Mouse (Mus musculus) C2C12 (cell line): ENCODE data around the gene Tgds. TPM values are rescaled to one million over a fixed set of nuclear protein-coding genes. Genes with fewer than 3 reads are reported as not detected.

Source experiments
- H3K27me3 ChIP-seq: one replicate; pipeline ENCODE4 v1.6.1; 2011; ENCODE audit not compliant: control insufficient read depth, insufficient read depth, insufficient read length
- H3K36me3 ChIP-seq: one replicate; pipeline ENCODE4 v1.6.1; 2011; ENCODE audit not compliant: control insufficient read depth, insufficient read depth
- H3K4me3 ChIP-seq: one replicate; pipeline ENCODE4 v1.5.1; 2011; ENCODE audit warnings: mild to moderate bottlenecking, control low read depth; ENCODE audit not compliant: poor library complexity, insufficient read depth, severe bottlenecking
- H3K79me2 ChIP-seq: one replicate; pipeline ENCODE4 v1.6.1; 2011; ENCODE audit not compliant: control insufficient read depth, insufficient read depth
- H3K79me3 ChIP-seq: one replicate; pipeline ENCODE4 v1.6.1; 2011; ENCODE audit warnings: low read depth, control low read depth
- H3ac ChIP-seq: one replicate; pipeline ENCODE3; 2011; ENCODE audit warnings: low read depth; ENCODE audit not compliant: control insufficient read depth, insufficient read length
- CEBPB ChIP-seq: IDR thresholded peaks from one replicate; pipeline ENCODE4 v1.6.1; 2011; ENCODE audit warnings: low read depth, mild to moderate bottlenecking, control low read depth, moderate library complexity
- CTCF ChIP-seq: IDR thresholded peaks from one replicate; pipeline ENCODE4 v1.5.1; 2011; ENCODE audit not compliant: control insufficient read depth, insufficient read depth, insufficient read length
- FOSL1 ChIP-seq: IDR thresholded peaks from one replicate; pipeline ENCODE4 v1.8.0; 2011; ENCODE audit warnings: mild to moderate bottlenecking, low read length; ENCODE audit not compliant: poor library complexity, insufficient read depth, severe bottlenecking
- MAX ChIP-seq: IDR thresholded peaks from one replicate; pipeline ENCODE4 v1.6.1; 2011; ENCODE audit warnings: mild to moderate bottlenecking, control low read depth
- MYOD1 ChIP-seq: IDR thresholded peaks from one replicate; pipeline ENCODE4 v1.6.1; 2011; ENCODE audit warnings: low read depth; ENCODE audit not compliant: control insufficient read depth, insufficient read length
- MYOG ChIP-seq: IDR thresholded peaks from one replicate; pipeline ENCODE4 v1.6.1; 2011; ENCODE audit not compliant: control insufficient read depth, insufficient read length; ENCODE audit errors: extremely low read depth
- USF1 ChIP-seq: IDR thresholded peaks from one replicate; pipeline ENCODE4 v1.6.1; 2011; ENCODE audit warnings: low read depth, mild to moderate bottlenecking, control low read depth, moderate library complexity
- polyA plus RNA-seq: library from polyadenylated mRNA; unstranded; fragments of >200 nt; fragmentation: generic; extraction: Trizol; gene quantifications from one replicate; pipeline ENCODE4 v1.2.1, GENCODE M21; 2012; ENCODE audit warnings: missing spikeins

Gene Tgds
- polyA plus RNA-seq, 1 experiment, result 13.7 TPM

- Histone ChIP-seq H3K4me3 (no peak overlapping the region), H3K79me3 (no peaks in the 10 kb centered on the region), H3ac (no peak overlapping the region), H3K27me3 (no peaks in the 10 kb centered on the region), H3K79me2 (no peaks in the 10 kb centered on the region), H3K36me3 (no peaks in the 10 kb centered on the region)
- TF ChIP-seq CTCF (no peak), FOSL1 (no peak)
Measured at GRCm38 (mm10) chr14:118175071-118175693, 42.6 kb upstream of the Tgds start.

GRCm38 (mm10) chr14:118173590-118174203, 41.1 kb upstream of the Tgds start:
- H3K4me3 ChIP-seq, result no peak overlapping the region
- no peaks in the 10 kb centered on the region for H3K79me2 ChIP-seq
- H3K79me3 ChIP-seq, result no peaks in the 10 kb centered on the region
- no peak overlapping the region for H3ac ChIP-seq
- TF ChIP-seq MYOD1, result no peak
- TF ChIP-seq CTCF, result no peak
- H3K27me3 ChIP-seq, result no peaks in the 10 kb centered on the region
- peaks cover 6% of the 10 kb centered on the region for H3K36me3 ChIP-seq

- no peak overlapping the region for H3K4me3 ChIP-seq
- no peaks in the 10 kb centered on the region for H3K79me2 ChIP-seq
- H3ac ChIP-seq, result no peak overlapping the region
- no peaks in the 10 kb centered on the region for H3K27me3 ChIP-seq
- H3K36me3 ChIP-seq, result peaks cover 10% of the 10 kb centered on the region
- TF ChIP-seq CEBPB (no peak), USF1 (no peak), FOSL1 (no peak), MYOD1 (no peak), CTCF (no peak), MYOG (no peak)
- H3K79me3 ChIP-seq, result no peaks in the 10 kb centered on the region
Measured at GRCm38 (mm10) chr14:118168776-118169175, 36.2 kb upstream of the Tgds start.

- TF ChIP-seq MYOG, result no peak
- TF ChIP-seq CEBPB, result no peak
- no peak for TF ChIP-seq MYOD1
- no peak for TF ChIP-seq CTCF
- TF ChIP-seq MAX, result no peak
- no peak for TF ChIP-seq FOSL1
- no peak for TF ChIP-seq USF1
- Histone ChIP-seq H3K4me3 (no peak overlapping the region), H3K79me2 (no peaks in the 10 kb centered on the region), H3K27me3 (no peaks in the 10 kb centered on the region), H3ac (no peak overlapping the region), H3K36me3 (peaks cover 38% of the 10 kb centered on the region), H3K79me3 (no peaks in the 10 kb centered on the region)
Measured at GRCm38 (mm10) chr14:118162640-118163039, 30.1 kb upstream of the Tgds start.

DNA sequence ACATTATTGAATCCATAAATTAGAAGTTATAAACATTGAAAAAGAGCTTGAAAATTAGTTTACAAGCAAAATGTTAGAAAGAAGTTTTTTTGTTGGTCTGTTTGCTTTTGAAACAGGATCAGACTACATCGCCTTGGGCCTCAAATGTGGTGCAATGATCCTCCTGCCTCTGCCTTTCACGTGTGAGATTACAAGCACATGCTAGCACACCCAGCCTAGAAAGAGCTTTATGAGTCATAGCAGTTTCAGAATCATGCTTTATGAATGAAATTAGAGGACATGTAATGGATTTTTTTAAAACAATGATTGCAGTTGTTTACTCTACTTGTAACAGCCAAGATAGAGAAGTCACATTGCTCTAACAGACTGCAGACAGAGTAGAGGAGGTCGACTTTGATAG, 29.2 kb upstream of the Tgds start:
- no peak overlapping the region for H3K4me3 ChIP-seq
- H3K36me3 ChIP-seq, result peaks cover 38% of the 10 kb centered on the region
- no peaks in the 10 kb centered on the region for H3K79me3 ChIP-seq
- no peak overlapping the region for H3ac ChIP-seq
- no peaks in the 10 kb centered on the region for H3K79me2 ChIP-seq
- H3K27me3 ChIP-seq, result no peaks in the 10 kb centered on the region
- TF ChIP-seq USF1 (no peak), CTCF (no peak), MYOG (no peak), CEBPB (no peak), FOSL1 (no peak), MYOD1 (no peak), MAX (no peak)

DNA sequence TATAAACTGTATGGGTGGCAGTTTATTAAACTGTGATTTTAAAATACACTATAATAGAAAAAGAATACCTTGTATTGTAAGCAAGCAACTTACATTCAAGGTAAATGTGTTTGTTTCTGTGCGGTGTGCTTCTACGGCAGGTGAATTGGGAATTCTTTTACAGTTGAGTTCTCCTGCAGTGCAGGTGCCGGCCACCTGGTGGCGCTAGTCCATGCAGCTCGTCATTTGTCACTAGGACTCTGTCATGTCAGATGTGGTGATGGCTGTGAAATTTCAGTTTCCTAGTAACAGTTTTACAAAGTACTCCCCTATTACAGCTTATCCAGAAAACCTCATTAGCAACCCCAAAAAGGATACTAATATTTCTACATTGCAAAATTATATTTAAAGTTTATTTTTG, 24.6 kb upstream of the Tgds start:
- Histone ChIP-seq H3ac (no peak overlapping the region), H3K79me2 (no peaks in the 10 kb centered on the region), H3K4me3 (no peak overlapping the region), H3K27me3 (no peaks in the 10 kb centered on the region), H3K36me3 (peaks cover 34% of the 10 kb centered on the region), H3K79me3 (no peaks in the 10 kb centered on the region)
- TF ChIP-seq CTCF (peak; percentile 73), MYOG (no peak)
